Mouse (Mus musculus): ENCODE measurements at regions not wholly inside any gene's neighbourhood (a gene's known extent, or its start where the extent isn't known, plus 50 kb on each side); places are given as distances from the start of the nearest gene placed in this dataset.

DNA sequence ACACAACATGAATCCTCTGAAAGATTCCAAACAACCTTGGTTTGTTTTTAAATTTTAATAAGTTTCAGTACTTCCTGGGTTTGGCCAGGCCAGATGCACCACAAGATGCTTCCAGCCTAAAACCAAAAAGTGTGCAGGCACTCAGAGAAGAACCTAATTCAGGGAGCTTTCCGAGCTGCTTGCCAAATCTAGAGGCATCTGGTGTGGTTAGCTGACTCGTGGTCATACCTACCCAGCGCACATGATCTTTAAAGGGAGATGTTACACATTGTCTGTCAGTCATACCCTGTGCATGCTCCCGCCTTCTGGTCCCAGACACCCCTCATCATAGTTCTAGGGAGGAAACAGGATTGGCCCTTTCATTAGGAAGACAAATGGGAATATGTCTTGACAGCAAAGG, 252.7 kb upstream of the Far2 start:
- TF ChIP-seq CTCF (conservative IDR thresholded peaks at IDR 0.05; ENCODE audit: low read length) (no peak), NANOG (IDR thresholded peaks at IDR 0.05; ENCODE audit: borderline replicate concordance, low read length) (no peak), POU5F1 (IDR thresholded peaks at IDR 0.05; ENCODE audit: borderline replicate concordance, low read length) (no peak)
